In the genomic region with DNA sequence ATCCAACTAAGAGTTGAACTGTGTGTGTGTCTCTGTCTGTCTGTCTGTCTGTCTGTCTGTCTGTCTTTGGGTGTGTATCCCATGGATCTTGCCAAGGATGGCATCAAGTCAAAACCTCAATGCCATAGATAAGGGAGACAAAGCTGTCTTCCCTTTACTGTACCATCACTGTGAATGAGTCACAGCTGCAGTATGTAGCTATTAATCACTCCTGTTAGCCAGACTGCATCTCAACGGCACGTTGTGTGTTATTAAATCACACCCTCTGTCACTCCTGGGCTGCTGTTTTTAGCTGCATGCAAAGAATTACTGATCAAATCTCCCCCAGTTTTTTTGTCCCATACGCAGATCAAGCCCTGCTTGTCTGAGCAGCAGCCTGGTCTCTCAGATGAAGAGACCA, we compare ENCODE assay signal across 13 mouse cellular contexts.
"Had no signal": no experiment of that assay in that cellular context is flagged by ENCODE, and none has a peak within 500 bp of the region (broad histone marks: within the 10 kb centered on the region; RNA-seq: fewer than 3 reads in every experiment).

No protein-coding gene starts in this region.

- H3K4me3 ChIP-seq: limb, embryonic 13.5 days; myocyte; neural tube, embryonic 15.5 days had no signal

- DNase-seq: kidney, postnatal 10 days; kidney, postnatal 4 days; left cerebral cortex, postnatal 4 days; lung, adult 18-20 months; midbrain, embryonic 14.5 days; right cerebral cortex, adult 18-20 months; right cerebral cortex, postnatal 25 days; thymus, postnatal 4 days had no signal

- H3K4me2 ChIP-seq: limb, embryonic 13.5 days; neural tube, embryonic 15.5 days had no signal

- H3K9ac ChIP-seq: limb, embryonic 13.5 days; liver, embryonic 14.5 days; neural tube, embryonic 15.5 days had no signal

- H3K36me3 ChIP-seq: limb, embryonic 13.5 days; neural tube, embryonic 15.5 days had no signal

- H3K9me3 ChIP-seq: limb, embryonic 13.5 days; neural tube, embryonic 15.5 days had no signal

- H3K27me3 ChIP-seq: neural tube, embryonic 15.5 days had no signal

- H3K27ac ChIP-seq: limb, embryonic 13.5 days; liver, embryonic 14.5 days; neural tube, embryonic 15.5 days; stomach, postnatal 0 days had no signal
